Mouse (Mus musculus) left cerebral cortex, postnatal 25 days (tissue): ENCODE results near the gene AI837181. TPM values are rescaled to one million over a fixed set of nuclear protein-coding genes. Genes with fewer than 3 reads are reported as not detected.

Experiments
- DNase-seq, 2 experiments: peaks; one replicate each; pipeline ENCODE4 v3.0.0; 2022; ENCODE audit warnings: low spot score in 2 of 2, mixed read lengths in 1 of 2
- intact Hi-C: fragments of 180-260 bp; cut with DNase I; formaldehyde crosslinking; loops from one replicate; pipeline ENCODE4 v1.15.1; 2025
- total RNA-seq, 2 experiments: library from RNA; stranded (reverse); gene quantifications; 2 replicates each; pipeline ENCODE4 v1.2.3; 2021

The AI837181 gene
- total RNA-seq, 2 experiments from 2014 or later, result 70.2 to 73.3 TPM

GRCm38 (mm10) chr19:5410641-5411040 is 14.3 kb upstream of the AI837181 start:
- DNase-seq, result no peak
- intact Hi-C loops, result no loop called here

DNA sequence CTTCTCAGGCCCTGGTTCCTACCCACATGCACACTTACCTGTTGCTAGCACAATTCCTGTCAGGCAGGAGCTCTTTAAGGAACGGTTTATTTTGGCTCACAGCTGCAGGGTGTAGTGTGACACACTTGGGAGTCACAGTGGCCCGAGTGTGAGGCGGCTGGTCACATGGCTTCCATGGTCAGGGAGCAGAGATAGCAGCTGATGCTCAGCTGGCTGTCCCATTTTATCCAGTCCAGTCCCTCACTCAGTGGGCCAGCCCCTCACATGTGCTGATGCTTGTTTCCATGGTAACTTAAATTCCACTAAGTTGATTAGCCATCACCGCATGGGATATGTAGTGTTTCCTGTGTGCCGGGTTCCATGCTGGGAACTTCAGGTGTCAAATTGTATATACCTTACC is 13.0 kb upstream of the AI837181 start:
- no peak for DNase-seq
- intact Hi-C loops, result no loop called here

- intact Hi-C loops, result no loop called here
- no peak for DNase-seq
These were observed 11.1 kb upstream of the AI837181 start for GRCm38 (mm10) chr19:5413840-5414239.

GRCm38 (mm10) chr19:5414534-5414957 is 10.4 kb upstream of the AI837181 start:
- intact Hi-C loops, result no loop called here
- no peak for DNase-seq

- intact Hi-C loops, result no loop called here
- DNase-seq, result no peak
These were observed 6.0 kb upstream of the AI837181 start for GRCm38 (mm10) chr19:5418750-5419466.

DNA sequence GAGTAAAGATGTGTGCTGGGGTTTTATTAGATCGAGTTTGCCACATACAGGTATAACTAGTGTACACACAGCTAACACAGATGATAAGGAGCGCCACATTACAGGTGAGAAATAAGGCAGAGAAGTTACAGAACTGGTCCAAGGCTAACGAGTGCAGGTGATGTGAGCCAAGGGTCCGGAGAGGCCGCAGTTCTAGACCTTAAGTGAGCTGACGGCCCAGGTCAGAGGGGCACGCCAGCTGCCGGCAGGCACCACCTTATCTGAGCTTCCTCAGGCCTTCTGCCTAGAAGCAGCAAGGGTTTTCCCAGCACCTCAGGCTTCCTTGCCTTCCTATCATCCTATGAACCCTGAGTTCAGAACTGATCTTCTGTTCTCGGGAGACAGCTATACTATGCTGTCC is 5.3 kb upstream of the AI837181 start:
- intact Hi-C loops, result no loop called here
- no peak for DNase-seq

GRCm38 (mm10) chr19:5420579-5420978 is 4.4 kb upstream of the AI837181 start:
- DNase-seq, result no peak
- intact Hi-C loops, result no loop called here

GRCm38 (mm10) chr19:5421784-5422183 is 3.2 kb upstream of the AI837181 start:
- no peak for DNase-seq
- intact Hi-C loops, result no loop called here

GRCm38 (mm10) chr19:5422267-5422666 is 2.7 kb upstream of the AI837181 start:
- DNase-seq, result no peak
- intact Hi-C loops, result no loop called here

GRCm38 (mm10) chr19:5422895-5423443 is 2.0 kb upstream of the AI837181 start:
- intact Hi-C loops, result no loop called here
- DNase-seq, result no peak

- DNase-seq, result no peak
- intact Hi-C loops, result no loop called here
These were observed 1.4 kb upstream of the AI837181 start for GRCm38 (mm10) chr19:5423561-5423960.

GRCm38 (mm10) chr19:5424092-5424781 is 707 bp upstream of the AI837181 start:
- peak in 1 of 2 experiments; percentile 36 for DNase-seq
- intact Hi-C loops, result loop anchor here (1.0 to 2.0 kb wide), 3 partner anchors 36 to 65 kb away; partner anchors contain the start of genes Eif1ad, Mus81 and Sart1

DNA sequence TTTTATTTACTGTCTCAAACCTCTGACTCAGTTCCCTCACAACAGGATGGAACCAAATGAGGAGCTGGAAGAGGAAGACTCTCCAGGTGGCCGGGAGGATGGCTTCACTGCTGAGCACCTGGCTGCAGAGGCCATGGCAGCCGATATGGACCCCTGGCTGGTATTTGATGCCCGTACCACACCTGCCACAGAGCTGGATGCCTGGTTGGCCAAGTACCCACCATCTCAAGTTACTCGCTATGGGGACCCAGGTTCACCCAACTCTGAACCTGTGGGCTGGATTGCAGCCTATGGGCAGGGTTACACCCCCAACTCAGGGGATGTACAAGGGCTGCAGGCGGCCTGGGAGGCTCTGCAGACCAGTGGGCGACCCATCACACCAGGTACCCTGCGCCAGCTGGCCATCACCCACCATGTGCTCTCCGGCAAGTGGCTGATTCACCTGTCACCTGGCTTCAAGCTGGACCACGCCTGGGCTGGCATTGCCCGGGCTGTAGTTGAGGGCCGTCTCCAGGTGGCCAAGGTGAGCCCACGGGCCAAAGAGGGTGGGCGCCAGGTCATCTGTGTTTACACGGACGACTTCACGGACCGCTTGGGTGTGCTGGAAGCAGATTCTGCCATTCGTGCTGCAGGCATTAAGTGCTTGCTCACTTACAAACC is 1.1 kb downstream of the AI837181 start:
- intact Hi-C loops, result loop anchor here (1.0 to 2.0 kb wide), 2 partner anchors 31 to 63 kb away; partner anchors contain the start of genes Ccdc85b and Mus81
- DNase-seq, result no peak

- intact Hi-C loops, result no loop called here
- no peak for DNase-seq
These were observed 1.8 kb downstream of the AI837181 start for GRCm38 (mm10) chr19:5426640-5427290.

- DNase-seq, result no peak
- intact Hi-C loops, result no loop called here
These were observed 3.1 kb downstream of the AI837181 start for GRCm38 (mm10) chr19:5428083-5428482.

GRCm38 (mm10) chr19:5429219-5429618 is 4.3 kb downstream of the AI837181 start:
- no peak for DNase-seq
- intact Hi-C loops, result no loop called here

- DNase-seq, result peak in 1 of 2 experiments; percentile 32
- intact Hi-C loops, result loop anchor here (10.0 kb wide), 1 partner anchor 155 kb away; no protein-coding TSS in a partner anchor
These were observed 4.9 kb downstream of the AI837181 start for GRCm38 (mm10) chr19:5429806-5430205.

DNA sequence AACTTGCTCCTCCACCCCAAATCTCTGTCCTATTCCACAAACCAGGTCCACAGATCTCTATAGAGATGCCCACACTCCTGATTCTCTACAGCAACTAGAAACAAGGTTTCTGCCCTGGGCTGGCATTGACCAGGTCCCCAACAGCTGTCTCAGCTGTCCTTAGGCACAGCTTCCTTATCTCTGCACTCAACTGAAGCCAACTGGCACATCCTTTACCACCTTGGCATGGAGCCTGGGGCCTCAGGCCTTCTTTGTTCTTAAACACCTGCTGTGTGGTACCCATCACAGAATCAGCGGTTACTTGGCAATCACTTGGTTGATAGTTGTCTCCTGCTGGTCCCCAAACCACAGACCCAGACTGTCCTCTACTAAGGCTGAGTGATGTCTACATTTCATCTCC is 5.5 kb downstream of the AI837181 start:
- DNase-seq, result no peak
- intact Hi-C loops, result loop anchor here (10.0 kb wide), 1 partner anchor 154 kb away; no protein-coding TSS in a partner anchor

DNA sequence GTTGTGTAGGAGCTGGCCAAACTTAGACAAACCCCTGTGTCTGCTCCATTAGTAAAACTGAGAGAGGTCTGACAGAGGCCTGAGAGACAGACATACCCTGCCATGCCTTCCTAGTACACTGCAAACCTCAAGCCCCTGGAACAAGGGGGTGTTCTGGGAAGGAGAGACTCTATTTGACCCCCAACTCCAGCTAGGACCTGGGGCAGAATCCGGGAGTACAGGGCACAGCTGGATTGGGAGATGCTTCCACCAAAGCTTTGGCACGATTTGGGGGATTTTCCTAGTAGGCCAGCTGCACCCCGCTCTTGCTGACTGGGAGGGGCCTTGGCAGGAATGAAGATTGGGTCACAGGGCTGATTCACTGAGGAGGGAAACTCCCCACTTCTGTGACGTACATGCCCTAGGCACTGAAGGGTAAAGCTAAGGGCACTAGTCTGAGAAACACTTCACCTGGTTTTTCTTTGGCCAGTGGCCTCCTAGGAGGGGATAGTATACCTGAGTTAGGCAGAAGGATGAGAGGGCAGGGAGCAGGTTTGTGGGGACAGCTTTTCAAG is 7.0 kb downstream of the AI837181 start:
- no peak for DNase-seq
- intact Hi-C loops, result loop anchor here (10.0 kb wide), 1 partner anchor 153 kb away; no protein-coding TSS in a partner anchor
